Mouse (Mus musculus) heart, embryonic 16.5 days (tissue): ENCODE results near the gene Pld6. TPM values are rescaled to one million over a fixed set of nuclear protein-coding genes. Genes with fewer than 3 reads are reported as not detected.
"Not testable (repeated sequence)": the region's sequence is repeated elsewhere in the genome, so short reads cannot be mapped to it uniquely, and the experiment has no call there.

Experiments
- ATAC-seq: fragments of 200-750 bp; cut with Nextera tagmentation; replicated peaks from 2 replicates; pipeline ENCODE4 v1.8.0; 2017; ENCODE audit warnings: moderate number of reproducible peaks; ENCODE audit not compliant: insufficient read depth, low FRiP score; ENCODE audit errors: extremely low read depth
- H3K27ac ChIP-seq: fragments of 300-500 bp; sonication (generic); 2 replicates; pipeline ENCODE4 v1.5.1; 2014; ENCODE audit warnings: mild to moderate bottlenecking, low read length, control low read depth, moderate library complexity
- H3K27me3 ChIP-seq: fragments of 300-500 bp; sonication (generic); 2 replicates; pipeline ENCODE4 v1.6.1; 2014; ENCODE audit warnings: low read length, mixed read lengths; ENCODE audit not compliant: control insufficient read depth, insufficient read depth
- H3K36me3 ChIP-seq: fragments of 300-500 bp; sonication (generic); 2 replicates; pipeline ENCODE4 v1.6.1; 2014; ENCODE audit not compliant: control insufficient read depth, insufficient read depth
- H3K4me1 ChIP-seq: fragments of 300-500 bp; sonication (generic); 2 replicates; pipeline ENCODE4 v1.6.1; 2014; ENCODE audit warnings: low read length, mixed read lengths; ENCODE audit not compliant: control insufficient read depth, insufficient read depth
- H3K4me2 ChIP-seq: fragments of 300-500 bp; sonication (generic); 2 replicates; pipeline ENCODE4 v1.6.1; 2014; ENCODE audit warnings: low read depth, mild to moderate bottlenecking, control low read depth, low read length
- H3K4me3 ChIP-seq: fragments of 300-500 bp; sonication (generic); 2 replicates; pipeline ENCODE4 v1.5.1; 2014; ENCODE audit warnings: mild to moderate bottlenecking, control low read depth, low read length
- H3K9ac ChIP-seq: fragments of 300-500 bp; sonication (generic); 2 replicates; pipeline ENCODE4 v1.6.1; 2014; ENCODE audit warnings: low read length, control low read depth
- H3K9me3 ChIP-seq: fragments of 300-500 bp; sonication (generic); replicated peaks from 2 replicates; pipeline ENCODE4 v1.6.1; 2016; ENCODE audit warnings: low read length; ENCODE audit not compliant: control insufficient read depth
- WGBS: fragments of 180-500 bp; shearing (Covaris S2); extraction: QIAGEN DNeasy Blood & Tissue Kit; methylation state at CpG from one replicate; pipeline ENCODE4 v1.1.7; 2014; 5-methylcytosine and 5-hydroxymethylcytosine counted together
- polyA plus RNA-seq: library from polyadenylated mRNA; unstranded; fragments of >200 nt; fragmentation: Nextera tagmentation; extraction: Ambion mirVana; gene quantifications from 2 replicates; pipeline ENCODE4 v1.2.1, GENCODE M21; 2015

Gene Pld6
- polyA plus RNA-seq, 1 experiment from 2014 or later, result 4.8 TPM

- Histone ChIP-seq H3K36me3 (peaks cover 51% of the 10 kb centered on the region), H3K27me3 (no peaks in the 10 kb centered on the region), H3K4me2 (no peak overlapping the region), H3K4me1 (no peaks in the 10 kb centered on the region), H3K9me3 (no peaks in the 10 kb centered on the region), H3K9ac (no peak overlapping the region), H3K27ac (no peak overlapping the region), H3K4me3 (no peak overlapping the region)
- no peak for ATAC-seq
- 89% methylated on average over 4 of the region's 4 CpGs for WGBS
Observed at GRCm38 (mm10) chr11:59744374-59744773, 43.1 kb downstream of the Pld6 start.

- Histone ChIP-seq H3K4me1 (no peaks in the 10 kb centered on the region), H3K36me3 (peaks cover 48% of the 10 kb centered on the region), H3K4me2 (no peak overlapping the region), H3K27ac (no peak overlapping the region), H3K9me3 (no peaks in the 10 kb centered on the region), H3K4me3 (no peak overlapping the region), H3K27me3 (no peaks in the 10 kb centered on the region), H3K9ac (no peak overlapping the region)
- ATAC-seq, result no peak
- 100% methylated on average over 1 of the region's 1 CpGs for WGBS
Observed at GRCm38 (mm10) chr11:59743712-59744111, 43.7 kb downstream of the Pld6 start.

GRCm38 (mm10) chr11:59743307-59743706 is 44.1 kb downstream of the Pld6 start:
- H3K9me3 ChIP-seq, result no peaks in the 10 kb centered on the region
- no peak overlapping the region for H3K4me3 ChIP-seq
- no peak for ATAC-seq
- no peak overlapping the region for H3K27ac ChIP-seq
- H3K4me1 ChIP-seq, result no peaks in the 10 kb centered on the region
- H3K36me3 ChIP-seq, result peaks cover 47% of the 10 kb centered on the region
- H3K9ac ChIP-seq, result no peak overlapping the region
- 90% methylated on average over 2 of the region's 2 CpGs for WGBS
- no peaks in the 10 kb centered on the region for H3K27me3 ChIP-seq
- no peak overlapping the region for H3K4me2 ChIP-seq

GRCm38 (mm10) chr11:59741915-59742314 is 45.5 kb downstream of the Pld6 start:
- Histone ChIP-seq H3K4me3 (no peak overlapping the region), H3K9me3 (no peaks in the 10 kb centered on the region), H3K4me1 (no peaks in the 10 kb centered on the region), H3K9ac (no peak overlapping the region), H3K36me3 (peaks cover 55% of the 10 kb centered on the region), H3K27me3 (no peaks in the 10 kb centered on the region), H3K27ac (no peak overlapping the region), H3K4me2 (no peak overlapping the region)
- ATAC-seq, result 0 out of 2 replicates have a peak, but pooled peaks have one; percentile 18
- 91% methylated on average over 5 of the region's 5 CpGs for WGBS

GRCm38 (mm10) chr11:59739996-59740395 is 47.4 kb downstream of the Pld6 start:
- 86% methylated on average over 2 of the region's 2 CpGs for WGBS
- no peak overlapping the region for H3K4me3 ChIP-seq
- no peak overlapping the region for H3K27ac ChIP-seq
- H3K27me3 ChIP-seq, result no peaks in the 10 kb centered on the region
- H3K4me1 ChIP-seq, result no peaks in the 10 kb centered on the region
- no peak overlapping the region for H3K9ac ChIP-seq
- ATAC-seq, result no peak
- H3K9me3 ChIP-seq, result no peaks in the 10 kb centered on the region
- H3K36me3 ChIP-seq, result peaks cover 55% of the 10 kb centered on the region
- H3K4me2 ChIP-seq, result no peak overlapping the region

GRCm38 (mm10) chr11:59737250-59737649 is 50.2 kb downstream of the Pld6 start:
- Histone ChIP-seq H3K4me1 (0 out of 2 replicates have a peak, but pooled peaks cover 2% of the 10 kb centered on the region), H3K9ac (no peak overlapping the region)
- WGBS, result 93% methylated on average over 12 of the region's 12 CpGs

GRCm38 (mm10) chr11:59735938-59736337 is 51.5 kb downstream of the Pld6 start:
- not testable (repeated sequence) for H3K9ac ChIP-seq, H3K4me2 ChIP-seq, ATAC-seq, H3K4me3 ChIP-seq, H3K9me3 ChIP-seq, H3K4me1 ChIP-seq, H3K27ac ChIP-seq, H3K27me3 ChIP-seq
- 94% methylated on average over 4 of the region's 4 CpGs for WGBS
- peaks cover 30% of the 10 kb centered on the region for H3K36me3 ChIP-seq

More at GRCm38 (mm10) chr11:59737250-59737649, 50.2 kb downstream of the Pld6 start:
- no peak for ATAC-seq
- peaks cover 43% of the 10 kb centered on the region for H3K36me3 ChIP-seq
- H3K27me3 ChIP-seq, result no peaks in the 10 kb centered on the region
- H3K27ac ChIP-seq, result no peak overlapping the region
- H3K9me3 ChIP-seq, result no peaks in the 10 kb centered on the region
- no peak overlapping the region for H3K4me3 ChIP-seq
- no peak overlapping the region for H3K4me2 ChIP-seq

- Histone ChIP-seq H3K4me2 (no peak overlapping the region), H3K9me3 (no peaks in the 10 kb centered on the region), H3K4me1 (peaks cover 4% of the 10 kb centered on the region; the same call in 1 of the 2 replicates), H3K27me3 (no peaks in the 10 kb centered on the region), H3K27ac (no peak overlapping the region), H3K4me3 (no peak overlapping the region), H3K36me3 (peaks cover 29% of the 10 kb centered on the region), H3K9ac (no peak overlapping the region)
- no peak for ATAC-seq
- WGBS, result 82% methylated on average over 1 of the region's 1 CpGs
Observed at GRCm38 (mm10) chr11:59734335-59734734, 53.1 kb downstream of the Pld6 start.
